Mouse (Mus musculus) intestine, embryonic 15.5 days (tissue): ENCODE measurements around the gene Mex3d. TPM values are rescaled to one million over a fixed set of nuclear protein-coding genes. Genes with fewer than 3 reads are reported as not detected.
"Not testable (repeated sequence)": the region's sequence is repeated elsewhere in the genome, so short reads cannot be mapped to it uniquely, and the experiment has no call there.

Experiments used
- ATAC-seq: fragments of 200-750 bp; cut with Nextera tagmentation; 2 replicates; pipeline ENCODE4 v1.8.0; 2017; ENCODE audit warnings: moderate TSS enrichment, moderate library complexity
- H3K27ac ChIP-seq: fragments of 300-500 bp; sonication (generic); 2 replicates; pipeline ENCODE4 v1.5.1; 2015; ENCODE audit warnings: mild to moderate bottlenecking, inconsistent platforms
- H3K27me3 ChIP-seq: fragments of 300-500 bp; sonication (generic); replicated peaks from 2 replicates; pipeline ENCODE4 v1.6.1; 2015; ENCODE audit warnings: inconsistent platforms
- H3K36me3 ChIP-seq: fragments of 300-500 bp; sonication (generic); 2 replicates; pipeline ENCODE4 v1.6.1; 2015; ENCODE audit warnings: inconsistent platforms
- H3K4me1 ChIP-seq: fragments of 300-500 bp; sonication (generic); replicated peaks from 2 replicates; pipeline ENCODE4 v1.6.1; 2015; ENCODE audit warnings: inconsistent platforms
- H3K4me2 ChIP-seq: fragments of 300-500 bp; sonication (generic); replicated peaks from 2 replicates; pipeline ENCODE4 v1.6.1; 2015; ENCODE audit warnings: mild to moderate bottlenecking, inconsistent platforms
- H3K4me3 ChIP-seq: fragments of 300-500 bp; sonication (generic); replicated peaks from 2 replicates; pipeline ENCODE4 v1.5.1; 2015; ENCODE audit warnings: inconsistent platforms
- H3K9ac ChIP-seq: fragments of 300-500 bp; sonication (generic); 2 replicates; pipeline ENCODE4 v1.6.1; 2015; ENCODE audit warnings: inconsistent platforms
- H3K9me3 ChIP-seq: fragments of 300-500 bp; sonication (generic); 2 replicates; pipeline ENCODE4 v1.6.1; 2016; ENCODE audit warnings: inconsistent platforms
- WGBS: fragments of 180-500 bp; shearing (Covaris S2); methylation state at CpG from one replicate; pipeline ENCODE4 v1.1.7; 2015; 5-methylcytosine and 5-hydroxymethylcytosine counted together
- polyA plus RNA-seq: library from polyadenylated mRNA; unstranded; fragments of >200 nt; fragmentation: Nextera tagmentation; extraction: Ambion mirVana; gene quantifications from 2 replicates; pipeline ENCODE4 v1.2.1, GENCODE M21; 2015

Mex3d gene
- polyA plus RNA-seq, 1 experiment from 2014 or later: 6.9 TPM

DNA sequence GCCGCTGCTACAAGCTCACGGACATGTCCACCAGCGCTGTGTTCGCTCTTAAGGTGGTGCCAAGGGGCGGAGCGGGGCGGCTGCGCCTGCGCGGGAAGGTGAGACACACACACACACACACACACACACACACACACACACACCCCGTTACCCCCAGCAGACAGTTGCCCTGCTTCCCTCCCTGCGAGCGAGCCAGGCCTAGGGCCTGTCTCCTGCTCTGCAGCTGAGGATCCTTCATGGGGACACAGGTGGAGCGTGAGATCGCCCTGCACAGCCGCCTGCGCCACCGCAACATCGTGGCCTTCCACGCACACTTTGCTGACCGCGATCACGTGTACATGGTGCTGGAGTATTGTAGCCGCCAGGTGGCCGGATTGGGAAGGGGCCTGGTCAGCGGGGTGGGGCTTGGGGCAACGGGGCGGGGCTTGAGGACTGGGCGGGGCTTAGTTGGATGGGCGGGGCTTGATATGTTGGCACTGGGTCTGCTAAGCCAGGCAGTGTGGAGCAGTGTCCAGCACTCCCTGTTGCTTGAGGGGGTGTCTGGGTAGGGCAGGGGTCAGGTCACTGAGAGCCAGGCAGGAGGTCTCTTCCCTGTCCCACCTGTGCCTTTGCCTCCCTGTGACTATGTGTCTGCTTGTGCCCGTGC, 29.3 kb downstream of the Mex3d start:
- no peaks in the 10 kb centered on the region for H3K36me3 ChIP-seq
- ATAC-seq: peak; percentile 60
- peaks cover 22% of the 10 kb centered on the region for H3K4me1 ChIP-seq
- peak overlapping the region; percentile 26 for H3K4me3 ChIP-seq
- no peak overlapping the region for H3K27ac ChIP-seq
- peaks cover 62% of the 10 kb centered on the region for H3K27me3 ChIP-seq
- H3K9me3 ChIP-seq: no peaks in the 10 kb centered on the region
- H3K4me2 ChIP-seq: peak overlapping the region; percentile 66
- no peak overlapping the region for H3K9ac ChIP-seq
- 8% methylated on average over 31 of the region's 31 CpGs for WGBS

DNA sequence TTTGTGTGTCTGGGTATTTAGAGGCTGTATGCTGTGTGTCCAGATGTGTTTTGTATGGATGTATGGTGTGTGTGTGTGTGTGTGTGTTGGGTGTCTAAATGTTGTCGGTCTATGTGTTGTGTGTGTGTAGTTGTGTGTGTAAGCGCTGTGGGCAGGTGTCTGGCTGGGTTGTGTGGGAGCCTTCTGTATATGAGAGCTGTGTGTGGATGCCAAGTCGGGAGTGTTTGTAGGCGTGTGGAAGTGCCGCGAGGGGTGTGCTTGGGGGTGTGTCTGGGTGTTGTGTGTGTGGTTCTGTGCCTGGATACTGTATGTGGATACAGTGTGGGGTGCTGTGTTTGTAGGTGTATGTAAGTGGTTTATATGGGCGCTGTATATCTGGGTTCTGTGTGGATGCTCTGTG, 30.1 kb downstream of the Mex3d start:
- ATAC-seq: no peak; the same call in 1 of the 2 replicates
- Histone ChIP-seq H3K27me3 (peaks cover 63% of the 10 kb centered on the region), H3K4me2 (peak overlapping the region; percentile 66), H3K9me3 (no peaks in the 10 kb centered on the region), H3K4me3 (peak overlapping the region; percentile 26; the same call in 1 of the 2 replicates), H3K27ac (no peak overlapping the region), H3K4me1 (peaks cover 22% of the 10 kb centered on the region), H3K36me3 (no peaks in the 10 kb centered on the region), H3K9ac (no peak overlapping the region)
- 28% methylated on average over 7 of the region's 7 CpGs for WGBS

DNA sequence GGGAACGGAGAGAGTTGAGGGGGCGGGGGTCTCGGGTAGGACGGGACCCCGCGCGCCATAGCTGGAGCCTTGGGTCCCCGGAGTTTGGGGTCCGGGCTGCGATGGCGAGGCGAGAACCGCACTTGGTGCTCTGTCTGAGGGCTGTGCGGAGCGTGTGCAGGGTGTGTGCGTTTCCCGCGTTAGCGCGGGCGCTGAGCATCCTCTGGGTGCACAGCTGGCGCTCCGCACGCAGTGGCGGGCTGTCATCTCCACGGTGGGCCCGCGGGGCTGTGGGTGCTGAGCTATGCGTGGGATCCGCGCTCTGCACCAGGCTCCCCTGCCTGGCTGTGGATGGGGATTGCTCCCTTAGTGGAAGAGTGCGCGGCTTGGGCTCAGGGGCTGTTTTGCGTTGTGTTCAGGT, 30.7 kb downstream of the Mex3d start:
- no peak overlapping the region for H3K27ac ChIP-seq
- WGBS: 2% methylated on average over 34 of the region's 34 CpGs
- peak overlapping the region; percentile 17; the same call in 1 of the 2 replicates for H3K9ac ChIP-seq
- H3K4me3 ChIP-seq: peak overlapping the region; percentile 28
- H3K36me3 ChIP-seq: no peaks in the 10 kb centered on the region
- no peaks in the 10 kb centered on the region for H3K9me3 ChIP-seq
- peaks cover 65% of the 10 kb centered on the region for H3K27me3 ChIP-seq
- peak overlapping the region; percentile 53 for H3K4me2 ChIP-seq
- ATAC-seq: no peak
- peaks cover 22% of the 10 kb centered on the region for H3K4me1 ChIP-seq

DNA sequence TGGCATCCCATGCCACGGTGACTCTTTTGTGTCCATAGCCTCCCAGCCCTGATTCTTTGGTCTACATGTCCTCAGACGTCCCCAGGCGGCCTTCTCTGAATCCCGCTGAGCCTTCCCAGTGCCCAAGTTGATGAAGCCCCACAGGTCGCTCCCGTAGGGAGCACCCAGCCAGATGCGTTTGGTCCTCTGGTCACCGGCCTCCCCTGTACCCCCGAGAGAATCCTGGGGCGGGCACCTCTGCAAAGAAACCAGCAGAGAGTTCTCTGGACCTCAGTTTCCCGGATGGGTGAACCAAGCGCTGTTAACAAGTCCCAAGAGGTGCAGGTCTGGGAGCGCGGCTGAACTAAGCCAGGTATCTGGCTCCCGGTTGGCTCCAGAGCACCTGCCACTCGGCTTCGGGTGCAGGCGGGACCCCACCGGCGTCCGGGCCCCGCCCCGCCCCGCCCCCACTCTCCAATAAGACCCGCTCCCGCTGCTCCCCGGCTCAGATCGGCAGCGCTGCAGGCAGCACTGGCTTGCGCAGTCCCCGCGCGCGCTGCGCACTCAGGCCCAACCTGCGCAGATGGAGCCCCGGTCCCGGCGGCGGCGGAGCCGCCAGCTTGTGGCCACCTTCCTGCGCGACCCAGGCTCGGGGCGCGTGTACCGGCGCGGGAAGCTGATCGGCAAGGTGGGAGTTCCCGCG, 31.3 kb downstream of the Mex3d start, which contains the start of gene Plk5:
Plk5 (plus strand) TSS at position 459 of the 682 bp plus-strand sequence.
- peak within 1 kb of the TSS; percentile 17; the same call in 1 of the 2 replicates for H3K9ac ChIP-seq
- H3K4me2 ChIP-seq: peak within 1 kb of the TSS; percentile 53
- H3K27ac ChIP-seq: no peak within 1 kb of the TSS
- H3K36me3 ChIP-seq: no peaks in the 10 kb centered on the region
- H3K4me1 ChIP-seq: peaks cover 22% of the 10 kb centered on the region
- H3K4me3 ChIP-seq: peak within 1 kb of the TSS; percentile 28
- H3K27me3 ChIP-seq: peaks cover 70% of the 10 kb centered on the region
- no peak for ATAC-seq
- 1% methylated on average over 53 of the region's 53 CpGs for WGBS
- no peaks in the 10 kb centered on the region for H3K9me3 ChIP-seq

DNA sequence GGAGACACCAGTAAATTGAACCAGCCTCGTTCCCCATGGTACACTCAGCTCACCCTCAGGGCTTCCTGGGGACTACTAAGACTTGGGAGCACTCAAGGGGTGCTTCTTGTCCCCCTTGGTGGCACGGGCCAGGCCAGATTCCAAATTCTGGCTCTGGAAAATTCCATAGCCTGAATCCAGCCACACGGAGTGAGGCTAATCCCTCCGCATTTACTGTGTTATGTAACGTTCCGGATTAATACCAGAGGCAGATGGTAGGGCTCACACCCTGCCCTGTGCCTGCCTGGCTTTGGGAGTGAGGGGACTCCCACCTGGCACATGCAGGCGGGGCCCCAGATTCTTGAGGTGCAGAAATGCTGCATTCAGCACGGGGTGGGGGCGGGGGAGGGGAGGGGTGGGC, 32.0 kb downstream of the Mex3d start:
- H3K36me3 ChIP-seq: no peaks in the 10 kb centered on the region
- H3K27ac ChIP-seq: no peak overlapping the region
- H3K4me1 ChIP-seq: peaks cover 25% of the 10 kb centered on the region
- no peak for ATAC-seq
- no peak overlapping the region for H3K9ac ChIP-seq
- WGBS: 14% methylated on average over 9 of the region's 9 CpGs
- H3K4me2 ChIP-seq: no peak overlapping the region
- no peak overlapping the region for H3K4me3 ChIP-seq
- peaks cover 75% of the 10 kb centered on the region for H3K27me3 ChIP-seq
- H3K9me3 ChIP-seq: no peaks in the 10 kb centered on the region

DNA sequence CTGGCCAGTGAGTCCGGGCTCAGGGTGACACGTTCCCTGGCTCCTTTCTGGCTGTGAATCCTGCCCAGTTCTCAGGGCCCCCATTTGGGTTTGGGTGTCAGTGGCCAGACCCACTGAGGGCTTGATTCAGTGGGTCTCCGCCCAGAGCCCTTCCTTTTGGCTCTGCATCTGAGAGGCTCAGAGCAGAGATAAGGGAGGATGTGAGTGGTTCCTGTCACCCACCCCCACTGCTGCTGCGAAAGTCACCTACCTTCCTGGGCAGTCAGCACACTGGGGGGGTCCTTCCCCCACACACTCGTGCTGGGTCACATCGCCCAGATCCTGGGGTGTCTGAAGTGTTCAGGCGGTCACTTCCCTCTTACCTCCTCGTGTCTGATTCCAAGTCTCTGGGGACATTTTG, 34.7 kb downstream of the Mex3d start:
- Histone ChIP-seq H3K36me3 (no peaks in the 10 kb centered on the region), H3K4me3 (no peak overlapping the region), H3K9me3 (no peaks in the 10 kb centered on the region), H3K4me1 (peaks cover 37% of the 10 kb centered on the region), H3K4me2 (no peak overlapping the region), H3K9ac (no peak overlapping the region), H3K27me3 (peaks cover 73% of the 10 kb centered on the region), H3K27ac (no peak overlapping the region)
- 70% methylated on average over 8 of the region's 8 CpGs for WGBS
- ATAC-seq: no peak

DNA sequence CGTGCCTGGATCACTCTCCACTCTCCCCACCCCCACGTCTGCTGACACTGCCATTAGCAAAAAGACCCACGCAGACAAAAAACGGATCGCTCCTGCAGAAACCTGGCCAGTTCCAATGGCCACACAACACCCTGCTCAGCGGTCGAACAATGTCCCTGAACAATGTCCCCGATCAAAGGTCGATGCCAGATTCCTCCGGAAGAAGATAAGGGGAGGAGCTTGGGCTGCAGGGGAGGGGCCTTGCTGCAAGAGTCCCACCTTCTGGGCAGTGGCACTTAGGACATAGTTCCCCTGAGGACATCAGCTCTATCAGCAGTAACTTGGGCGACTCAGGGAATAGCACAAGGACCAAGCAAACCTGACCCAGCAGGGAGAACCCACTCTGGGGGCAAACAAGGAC, 35.6 kb downstream of the Mex3d start:
- H3K36me3 ChIP-seq: no peaks in the 10 kb centered on the region
- peak; percentile 8; the same call in 1 of the 2 replicates for ATAC-seq
- peaks cover 35% of the 10 kb centered on the region for H3K4me1 ChIP-seq
- H3K27me3 ChIP-seq: peaks cover 71% of the 10 kb centered on the region
- WGBS: 20% methylated on average over 11 of the region's 11 CpGs
- H3K4me3 ChIP-seq: no peak overlapping the region
- no peak overlapping the region for H3K4me2 ChIP-seq
- no peak overlapping the region for H3K27ac ChIP-seq
- no peak overlapping the region for H3K9ac ChIP-seq
- H3K9me3 ChIP-seq: no peaks in the 10 kb centered on the region

DNA sequence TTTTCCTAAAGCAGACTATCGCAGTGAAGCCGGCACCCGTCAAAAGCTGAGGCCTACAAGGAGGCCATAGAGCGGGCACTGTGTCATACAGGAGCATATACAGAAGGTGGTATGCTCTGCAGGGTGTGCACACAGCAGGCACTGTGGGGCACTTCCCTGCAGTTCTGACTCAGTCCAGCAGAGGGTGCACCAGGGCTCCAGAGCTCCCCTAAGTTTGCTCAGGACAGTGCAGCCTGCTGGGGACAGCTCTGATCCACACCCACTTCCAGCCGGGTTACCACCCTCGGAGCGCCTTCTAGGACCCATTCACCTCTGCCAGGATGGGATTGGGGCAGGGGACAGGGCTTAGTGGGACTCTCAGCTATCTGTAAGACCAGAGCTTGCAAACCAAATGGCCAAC, 37.2 kb downstream of the Mex3d start:
- 5% methylated on average over 7 of the region's 7 CpGs for WGBS
- Histone ChIP-seq H3K27ac (no peak overlapping the region), H3K36me3 (no peaks in the 10 kb centered on the region), H3K4me3 (0 out of 2 replicates have a peak overlapping the region, but pooled peaks have one; percentile 4), H3K9ac (no peak overlapping the region), H3K9me3 (no peaks in the 10 kb centered on the region), H3K4me2 (no peak overlapping the region), H3K4me1 (peaks cover 29% of the 10 kb centered on the region), H3K27me3 (peaks cover 60% of the 10 kb centered on the region)
- peak; percentile 74 for ATAC-seq

DNA sequence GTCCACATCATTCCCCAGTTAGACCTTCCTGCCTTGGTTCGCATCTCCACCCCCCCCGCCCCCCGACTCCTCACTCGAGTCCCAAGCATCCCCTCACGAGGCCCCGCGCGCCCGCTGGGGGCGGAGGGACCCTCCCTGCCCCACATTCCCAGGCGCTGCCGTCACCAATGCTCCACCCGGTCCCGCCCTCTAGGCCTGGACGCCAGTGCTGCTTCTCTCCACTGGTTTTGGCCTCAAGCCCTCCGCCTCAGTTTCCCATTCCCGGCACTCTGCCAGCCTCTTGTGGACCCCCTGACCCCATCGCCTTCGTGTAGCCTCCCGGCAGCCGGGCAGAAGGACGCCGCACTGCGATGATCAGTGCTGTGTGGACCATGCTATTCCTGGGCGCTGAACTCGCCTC, 38.5 kb downstream of the Mex3d start:
- Histone ChIP-seq H3K4me3 (peak overlapping the region; percentile 44), H3K36me3 (no peaks in the 10 kb centered on the region), H3K9me3 (no peaks in the 10 kb centered on the region), H3K4me1 (peaks cover 41% of the 10 kb centered on the region), H3K27ac (no peak overlapping the region), H3K27me3 (peaks cover 62% of the 10 kb centered on the region), H3K9ac (peak overlapping the region; percentile 56; the same call in 1 of the 2 replicates), H3K4me2 (peak overlapping the region; percentile 77)
- no peak for ATAC-seq
- WGBS: 16% methylated on average over 26 of the region's 26 CpGs

DNA sequence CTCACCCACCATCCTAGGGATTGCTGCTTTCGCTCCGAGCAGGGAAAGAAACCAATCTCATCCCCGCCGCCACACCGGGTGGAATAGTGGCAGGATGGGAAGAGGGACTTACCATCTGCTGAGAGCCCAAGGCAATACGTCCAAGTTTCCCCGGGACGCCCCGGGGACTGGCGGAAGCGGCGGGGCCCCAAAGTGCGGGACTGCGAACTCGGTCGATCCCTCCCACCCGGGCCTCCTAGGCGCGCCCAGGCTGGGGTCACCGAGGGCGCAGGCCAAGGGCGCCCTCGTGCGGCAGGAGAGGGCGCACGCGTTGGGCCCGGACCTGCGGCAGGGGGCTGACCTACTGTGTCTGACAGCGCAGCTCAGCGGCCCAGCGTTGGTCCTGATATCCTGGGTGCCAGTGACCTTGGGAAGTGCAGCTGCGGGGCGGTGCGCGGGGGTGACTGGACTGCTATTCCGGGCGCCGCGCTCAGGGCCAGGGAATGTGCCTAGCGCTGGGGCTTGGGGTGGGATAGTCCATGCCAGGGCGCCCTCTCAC, 39.1 kb downstream of the Mex3d start, which contains the start of gene Adamtsl5:
Adamtsl5 (minus strand) TSS at position 169 of the 538 bp plus-strand sequence.
- Histone ChIP-seq H3K27me3 (peaks cover 66% of the 10 kb centered on the region), H3K27ac (0 out of 2 replicates have a peak within 1 kb of the TSS, but pooled peaks have one; percentile 2)

DNA sequence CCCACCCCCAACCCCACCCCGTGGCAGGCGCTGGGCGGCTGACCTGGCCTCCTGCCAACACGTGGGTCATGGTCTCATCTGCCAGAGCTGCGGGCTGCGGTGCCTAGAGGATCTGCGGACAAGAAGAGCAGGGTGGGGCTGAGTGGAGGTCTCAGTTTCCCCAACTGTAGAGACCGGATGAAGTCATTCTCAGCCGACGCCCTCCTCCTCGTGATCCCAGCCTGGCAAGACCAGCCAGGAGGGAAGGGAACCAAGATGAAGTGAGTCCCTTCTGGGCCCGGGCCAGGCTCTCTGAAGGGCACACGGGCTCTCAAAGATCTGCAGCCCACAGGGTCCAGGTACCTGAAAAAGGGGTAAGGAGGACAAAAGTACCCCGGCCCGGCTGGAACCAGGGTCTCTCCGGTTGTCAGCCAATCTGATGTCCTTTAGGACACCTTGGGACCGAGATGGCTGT, 39.9 kb downstream of the Mex3d start:
- WGBS: 16% methylated on average over 17 of the region's 17 CpGs

More for the DNA sequence above, 39.1 kb downstream of the Mex3d start, which contains the start of gene Adamtsl5:
- peak; percentile 52 for ATAC-seq
- Histone ChIP-seq H3K4me1 (peaks cover 47% of the 10 kb centered on the region), H3K9ac (peak within 1 kb of the TSS; percentile 56), H3K9me3 (no peaks in the 10 kb centered on the region), H3K4me2 (peak within 1 kb of the TSS; percentile 77), H3K4me3 (peak within 1 kb of the TSS; percentile 44), H3K36me3 (no peaks in the 10 kb centered on the region)
- WGBS: 2% methylated on average over 42 of the region's 42 CpGs

DNA sequence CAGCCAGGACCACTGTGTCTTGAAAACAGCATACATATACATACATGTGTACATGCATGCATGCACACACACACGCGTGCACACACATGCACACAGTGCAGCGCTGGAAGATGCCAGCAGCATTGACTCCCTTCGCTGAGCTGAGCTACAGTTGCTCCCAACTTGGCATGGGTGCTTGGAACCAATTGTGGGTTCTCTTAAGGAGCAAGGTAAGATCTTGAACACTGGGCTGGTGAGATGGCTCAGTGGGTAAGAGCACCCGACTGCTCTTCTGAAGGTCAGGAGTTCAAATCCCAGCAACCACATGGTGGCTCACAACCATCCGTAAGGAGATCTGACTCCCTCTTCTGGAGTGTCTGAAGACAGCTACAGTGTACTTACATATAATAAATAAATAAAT, 41.5 kb downstream of the Mex3d start:
- H3K4me3 ChIP-seq, H3K9me3 ChIP-seq, H3K36me3 ChIP-seq, H3K9ac ChIP-seq, ATAC-seq, H3K27ac ChIP-seq, H3K4me2 ChIP-seq: not testable (repeated sequence)
- whole genome bisulfite sequencing: 84% methylated on average over 6 of the region's 6 CpGs
- peaks cover 70% of the 10 kb centered on the region for H3K4me1 ChIP-seq
- peaks cover 75% of the 10 kb centered on the region for H3K27me3 ChIP-seq

More for the DNA sequence above, 39.9 kb downstream of the Mex3d start:
- Histone ChIP-seq H3K27me3 (peaks cover 69% of the 10 kb centered on the region), H3K9ac (peak overlapping the region; percentile 56), H3K36me3 (no peaks in the 10 kb centered on the region), H3K9me3 (no peaks in the 10 kb centered on the region), H3K27ac (0 out of 2 replicates have a peak overlapping the region, but pooled peaks have one; percentile 2), H3K4me3 (peak overlapping the region; percentile 44), H3K4me2 (peak overlapping the region; percentile 77), H3K4me1 (peaks cover 54% of the 10 kb centered on the region)
- ATAC-seq: no peak
